Mouse (Mus musculus) neural tube, embryonic 13.5 days (tissue): ENCODE results near the gene Cox7b. TPM values are rescaled to one million over a fixed set of nuclear protein-coding genes. Genes with fewer than 3 reads are reported as not detected.
"Not testable (repeated sequence)": the region's sequence is repeated elsewhere in the genome, so short reads cannot be mapped to it uniquely, and the experiment has no call there.

Experiments used
- ATAC-seq: fragments of 200-750 bp; cut with Nextera tagmentation; 2 replicates; pipeline ENCODE4 v1.8.0; 2017; ENCODE audit warnings: low read depth, mild to moderate bottlenecking, moderate TSS enrichment, moderate library complexity
- H3K27ac ChIP-seq: fragments of 300-500 bp; sonication (generic); replicated peaks from 2 replicates; pipeline ENCODE4 v1.5.1; 2015; ENCODE audit warnings: moderate library complexity, mild to moderate bottlenecking, inconsistent platforms
- H3K27me3 ChIP-seq: fragments of 300-500 bp; sonication (generic); 2 replicates; pipeline ENCODE4 v1.6.1; 2015; ENCODE audit warnings: mild to moderate bottlenecking, inconsistent platforms
- H3K36me3 ChIP-seq: fragments of 300-500 bp; sonication (generic); 2 replicates; pipeline ENCODE4 v1.6.1; 2015; ENCODE audit warnings: mild to moderate bottlenecking, inconsistent platforms
- H3K4me1 ChIP-seq: fragments of 300-500 bp; sonication (generic); replicated peaks from 2 replicates; pipeline ENCODE4 v1.6.1; 2015; ENCODE audit warnings: inconsistent platforms
- H3K4me2 ChIP-seq: fragments of 300-500 bp; sonication (generic); 2 replicates; pipeline ENCODE4 v1.6.1; 2015; ENCODE audit warnings: inconsistent platforms, mild to moderate bottlenecking, moderate library complexity
- H3K4me3 ChIP-seq: fragments of 300-500 bp; sonication (generic); 2 replicates; pipeline ENCODE4 v1.5.1; 2015; ENCODE audit warnings: mild to moderate bottlenecking, inconsistent platforms
- H3K9ac ChIP-seq: fragments of 300-500 bp; sonication (generic); 2 replicates; pipeline ENCODE4 v1.6.1; 2015; ENCODE audit warnings: moderate library complexity, mild to moderate bottlenecking, inconsistent platforms
- H3K9me3 ChIP-seq: fragments of 300-500 bp; sonication (generic); 2 replicates; pipeline ENCODE4 v1.6.1; 2016; ENCODE audit warnings: inconsistent platforms
- WGBS: fragments of 180-500 bp; shearing (Covaris S2); methylation state at CpG from one replicate; pipeline ENCODE4 v1.1.7; 2015; 5-methylcytosine and 5-hydroxymethylcytosine counted together
- polyA plus RNA-seq: library from polyadenylated mRNA; unstranded; fragments of >200 nt; fragmentation: Nextera tagmentation; extraction: Ambion mirVana; gene quantifications from 2 replicates; pipeline ENCODE4 v1.2.1, GENCODE M21; 2015

Cox7b gene
- 418 and 442 TPM in 2 replicates for polyA plus RNA-seq

- Histone ChIP-seq H3K4me2 (peak within 1 kb of the TSS; percentile 55), H3K9ac (peak within 1 kb of the TSS; percentile 75), H3K27me3 (no peaks in the 10 kb centered on the region), H3K36me3 (peaks cover 8% of the 10 kb centered on the region; the same call in 1 of the 2 replicates), H3K9me3 (no peaks in the 10 kb centered on the region), H3K4me1 (peaks cover 11% of the 10 kb centered on the region), H3K4me3 (peak within 1 kb of the TSS; percentile 55), H3K27ac (peak within 1 kb of the TSS; percentile 88)
- ATAC-seq, result peak; percentile 51
- WGBS, result 16% methylated on average over 26 of the region's 26 CpGs
These were observed at the start of gene Cox7b for GRCm38 (mm10) chrX:106015571-106016322. Cox7b (plus strand) TSS chrX:106015700.

- H3K27ac ChIP-seq, result no peak overlapping the region
- H3K27me3 ChIP-seq, result no peaks in the 10 kb centered on the region
- no peaks in the 10 kb centered on the region for H3K9me3 ChIP-seq
- no peak overlapping the region for H3K4me2 ChIP-seq
- 81% methylated on average over 1 of the region's 1 CpGs for WGBS
- 0 out of 2 replicates have a peak, but pooled peaks cover 4% of the 10 kb centered on the region for H3K36me3 ChIP-seq
- H3K9ac ChIP-seq, result no peak overlapping the region
- no peak overlapping the region for H3K4me3 ChIP-seq
- ATAC-seq, result no peak
- H3K4me1 ChIP-seq, result no peaks in the 10 kb centered on the region
These were observed 13.9 kb upstream of the Cox7b start for GRCm38 (mm10) chrX:106001605-106002004.

GRCm38 (mm10) chrX:106010762-106011161 lies 4.7 kb upstream of the Cox7b start:
- H3K9me3 ChIP-seq, result no peaks in the 10 kb centered on the region
- 11% methylated on average over 3 of the region's 3 CpGs for WGBS
- H3K36me3 ChIP-seq, result no peaks in the 10 kb centered on the region
- H3K9ac ChIP-seq, result peak overlapping the region; percentile 65
- no peaks in the 10 kb centered on the region for H3K27me3 ChIP-seq
- peak overlapping the region; percentile 54 for H3K4me3 ChIP-seq
- H3K27ac ChIP-seq, result no peak overlapping the region
- peak overlapping the region; percentile 57 for H3K4me2 ChIP-seq
- no peak for ATAC-seq
- H3K4me1 ChIP-seq, result peaks cover 8% of the 10 kb centered on the region; the same call in 1 of the 2 replicates

- H3K36me3 ChIP-seq, result no peaks in the 10 kb centered on the region
- H3K27me3 ChIP-seq, result no peaks in the 10 kb centered on the region
- ATAC-seq, result peak; percentile 92
- H3K9me3 ChIP-seq, result no peaks in the 10 kb centered on the region
- peaks cover 8% of the 10 kb centered on the region; the same call in 1 of the 2 replicates for H3K4me1 ChIP-seq
- peak within 1 kb of the TSS; percentile 65 for H3K9ac ChIP-seq
- H3K27ac ChIP-seq, result peak within 1 kb of the TSS; percentile 83
- H3K4me2 ChIP-seq, result peak within 1 kb of the TSS; percentile 57
- WGBS, result 17% methylated on average over 45 of the region's 45 CpGs
- H3K4me3 ChIP-seq, result peak within 1 kb of the TSS; percentile 54
These were observed 3.9 kb upstream of the Cox7b start, which contains the start of gene Magt1 for GRCm38 (mm10) chrX:106011465-106012159. Magt1 (minus strand) TSS chrX:106011906.

- Histone ChIP-seq H3K36me3 (no peaks in the 10 kb centered on the region), H3K27me3 (no peaks in the 10 kb centered on the region), H3K4me1 (peaks cover 17% of the 10 kb centered on the region), H3K9ac (peak overlapping the region; percentile 62), H3K9me3 (no peaks in the 10 kb centered on the region), H3K27ac (peak overlapping the region; percentile 83), H3K4me3 (peak overlapping the region; percentile 54), H3K4me2 (peak overlapping the region; percentile 57)
- no peak for ATAC-seq
- 69% methylated on average over 3 of the region's 3 CpGs for WGBS
These were observed 2.9 kb upstream of the Cox7b start for GRCm38 (mm10) chrX:106012559-106012958.

- Histone ChIP-seq H3K27me3 (no peaks in the 10 kb centered on the region), H3K9me3 (no peaks in the 10 kb centered on the region), H3K9ac (no peak overlapping the region), H3K4me2 (no peak overlapping the region), H3K4me3 (no peak overlapping the region), H3K36me3 (no peaks in the 10 kb centered on the region), H3K4me1 (peaks cover 17% of the 10 kb centered on the region), H3K27ac (no peak overlapping the region)
- no peak for ATAC-seq
- 19% methylated on average over 2 of the region's 2 CpGs for WGBS
These were observed 2.3 kb upstream of the Cox7b start for GRCm38 (mm10) chrX:106013217-106013616.

GRCm38 (mm10) chrX:106014741-106015377 lies 641 bp upstream of the Cox7b start:
- Histone ChIP-seq H3K27ac (0 out of 2 replicates have a peak overlapping the region, but pooled peaks have one; percentile 18), H3K4me2 (peak overlapping the region; percentile 29), H3K4me1 (peaks cover 17% of the 10 kb centered on the region)
- H3K9ac ChIP-seq, H3K36me3 ChIP-seq, ATAC-seq, H3K27me3 ChIP-seq, H3K4me3 ChIP-seq, H3K9me3 ChIP-seq: not testable (repeated sequence)
- WGBS, result 68% methylated on average over 2 of the region's 2 CpGs

- no peak for ATAC-seq
- 86% methylated on average over 3 of the region's 3 CpGs for WGBS
- Histone ChIP-seq H3K9me3 (no peaks in the 10 kb centered on the region), H3K9ac (no peak overlapping the region), H3K4me2 (peak overlapping the region; percentile 55), H3K36me3 (peaks cover 17% of the 10 kb centered on the region; the same call in 1 of the 2 replicates), H3K4me3 (no peak overlapping the region), H3K4me1 (peaks cover 8% of the 10 kb centered on the region), H3K27me3 (no peaks in the 10 kb centered on the region), H3K27ac (no peak overlapping the region)
These were observed 1.6 kb downstream of the Cox7b start for GRCm38 (mm10) chrX:106017102-106017501.

GRCm38 (mm10) chrX:106017516-106017915 lies 2.0 kb downstream of the Cox7b start:
- peak overlapping the region; percentile 55; the same call in 1 of the 2 replicates for H3K4me2 ChIP-seq
- no peak for ATAC-seq
- peaks cover 17% of the 10 kb centered on the region; the same call in 1 of the 2 replicates for H3K36me3 ChIP-seq
- WGBS, result 91% methylated on average over 4 of the region's 4 CpGs
- no peak overlapping the region for H3K4me3 ChIP-seq
- H3K27ac ChIP-seq, result no peak overlapping the region
- H3K9ac ChIP-seq, result no peak overlapping the region
- H3K9me3 ChIP-seq, result no peaks in the 10 kb centered on the region
- peaks cover 8% of the 10 kb centered on the region for H3K4me1 ChIP-seq
- no peaks in the 10 kb centered on the region for H3K27me3 ChIP-seq

- Histone ChIP-seq H3K36me3 (0 out of 2 replicates have a peak, but pooled peaks cover 3% of the 10 kb centered on the region), H3K27ac (peak within 1 kb of the TSS; percentile 70)
- 16% methylated on average over 36 of the region's 36 CpGs for WGBS
These were observed 11.2 kb downstream of the Cox7b start, which contains the start of gene Atp7a for GRCm38 (mm10) chrX:106026418-106027342. Atp7a (plus strand) TSS chrX:106027276.

GRCm38 (mm10) chrX:106027343-106027674 lies 11.8 kb downstream of the Cox7b start:
- ATAC-seq, result no peak; the same call in 1 of the 2 replicates
- Histone ChIP-seq H3K4me1 (peaks cover 25% of the 10 kb centered on the region), H3K36me3 (no peaks in the 10 kb centered on the region), H3K4me2 (peak overlapping the region; percentile 60), H3K9ac (peak overlapping the region; percentile 75), H3K9me3 (no peaks in the 10 kb centered on the region), H3K4me3 (peak overlapping the region; percentile 53), H3K27ac (peak overlapping the region; percentile 70), H3K27me3 (no peaks in the 10 kb centered on the region)
- 22% methylated on average over 8 of the region's 8 CpGs for WGBS

More at GRCm38 (mm10) chrX:106026418-106027342, 11.2 kb downstream of the Cox7b start, which contains the start of gene Atp7a:
- Histone ChIP-seq H3K27me3 (no peaks in the 10 kb centered on the region), H3K4me3 (peak within 1 kb of the TSS; percentile 53), H3K9ac (peak within 1 kb of the TSS; percentile 75), H3K4me2 (peak within 1 kb of the TSS; percentile 60), H3K9me3 (no peaks in the 10 kb centered on the region), H3K4me1 (peaks cover 20% of the 10 kb centered on the region)
- peak; percentile 98 for ATAC-seq
